Mouse (Mus musculus) forebrain, embryonic 14.5 days (tissue): ENCODE measurements at regions not wholly inside any gene's neighbourhood (a gene's known extent, or its start where the extent isn't known, plus 50 kb on each side); places are given as distances from the start of the nearest gene placed in this dataset.

Experiments
- ATAC-seq: fragments of 200-750 bp; cut with Nextera tagmentation; 2 replicates; pipeline ENCODE4 v1.8.0; 2017; ENCODE audit warnings: mild to moderate bottlenecking, moderate library complexity
- DNase-seq: peaks from one replicate; pipeline ENCODE4 v3.0.0-alpha.2; 2015; ENCODE audit warnings: low spot score
- H3K27ac ChIP-seq: fragments of 300-500 bp; sonication (generic); 2 replicates; pipeline ENCODE4 v1.5.1; 2014; ENCODE audit warnings: low read depth, mild to moderate bottlenecking, control low read depth, low read length, moderate library complexity
- H3K27me3 ChIP-seq: fragments of 300-500 bp; sonication (generic); replicated peaks from 2 replicates; pipeline ENCODE4 v1.6.1; 2014; ENCODE audit warnings: low read length, control low read depth, mixed read lengths; ENCODE audit not compliant: control insufficient read depth, insufficient read depth
- H3K36me3 ChIP-seq: fragments of 300-500 bp; sonication (generic); 2 replicates; pipeline ENCODE4 v1.6.1; 2014; ENCODE audit warnings: low read length, control low read depth; ENCODE audit not compliant: control insufficient read depth, insufficient read depth
- H3K4me1 ChIP-seq: fragments of 300-500 bp; sonication (generic); 2 replicates; pipeline ENCODE4 v1.6.1; 2014; ENCODE audit warnings: antibody characterized with exemption, low read length, control low read depth; ENCODE audit not compliant: control insufficient read depth, insufficient read depth
- H3K4me2 ChIP-seq: fragments of 300-500 bp; sonication (generic); 2 replicates; pipeline ENCODE4 v1.6.1; 2014; ENCODE audit warnings: mild to moderate bottlenecking, control low read depth, low read length
- H3K4me3 ChIP-seq: fragments of 300-500 bp; sonication (generic); 2 replicates; pipeline ENCODE4 v1.5.1; 2014; ENCODE audit warnings: low read depth, low read length, control low read depth
- H3K9ac ChIP-seq: fragments of 300-500 bp; sonication (generic); 2 replicates; pipeline ENCODE4 v1.6.1; 2014; ENCODE audit warnings: mild to moderate bottlenecking, low read length, control low read depth, moderate library complexity
- H3K9me3 ChIP-seq: fragments of 300-500 bp; sonication (generic); replicated peaks from 2 replicates; pipeline ENCODE4 v1.6.1; 2016; ENCODE audit warnings: low read length, control low read depth, mixed read lengths; ENCODE audit not compliant: control insufficient read depth
- WGBS: fragments of 180-500 bp; shearing (Covaris S2); extraction: QIAGEN DNeasy Blood & Tissue Kit; methylation state at CpG from one replicate; pipeline ENCODE4 v1.1.7; 2014; 5-methylcytosine and 5-hydroxymethylcytosine counted together

DNA sequence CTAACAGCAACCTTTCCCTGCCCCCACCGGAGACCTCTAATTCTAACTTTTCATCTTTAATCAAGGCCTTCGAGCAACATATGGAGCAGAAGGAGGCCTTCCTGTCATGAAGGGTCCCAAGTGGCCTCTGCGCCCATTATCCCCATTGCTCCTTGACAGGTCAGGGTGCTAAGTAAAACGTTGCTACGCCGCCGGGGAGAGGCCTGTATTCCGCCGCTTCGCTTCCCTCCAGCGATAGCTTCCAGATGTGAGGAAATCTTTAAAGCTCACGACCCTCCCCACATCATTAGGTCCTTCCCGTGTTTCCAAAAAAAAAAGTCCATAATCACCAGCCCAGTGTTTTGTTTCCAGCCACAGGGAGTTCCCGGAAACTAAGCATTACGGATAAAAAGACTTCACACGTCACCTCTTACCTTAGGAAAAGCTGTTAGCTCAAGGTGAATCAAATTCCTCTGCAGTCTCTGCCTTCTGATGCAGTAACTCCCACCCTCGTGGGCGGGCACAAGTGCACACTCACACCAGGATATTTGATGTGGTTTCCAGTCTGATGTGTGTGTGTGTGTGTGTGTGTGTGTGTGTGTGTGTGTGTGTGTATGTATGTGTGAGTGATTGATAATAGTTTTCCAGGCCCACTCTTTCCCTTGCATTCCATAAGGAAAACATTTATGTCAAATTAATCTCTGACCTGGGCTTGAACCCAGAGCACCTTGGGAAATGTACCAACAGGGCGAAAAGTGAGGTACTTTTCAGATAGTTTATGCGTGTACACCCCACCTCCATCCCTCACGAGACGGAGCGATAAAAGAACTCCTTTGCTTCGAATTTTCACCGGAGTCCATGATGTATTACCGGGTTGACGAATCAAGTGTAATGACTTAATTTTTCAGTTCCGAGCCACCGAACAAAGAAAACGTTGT lies 107.5 kb downstream of the Gm45692 start:
- Histone ChIP-seq H3K9me3 (no peaks in the 10 kb centered on the region), H3K4me2 (no peak overlapping the region), H3K4me3 (no peak overlapping the region), H3K9ac (no peak overlapping the region), H3K4me1 (no peaks in the 10 kb centered on the region), H3K36me3 (no peaks in the 10 kb centered on the region), H3K27ac (no peak overlapping the region), H3K27me3 (no peaks in the 10 kb centered on the region)
- no peak for ATAC-seq
- no peak for DNase-seq
- 71% methylated on average over 30 of the region's 30 CpGs for WGBS

- no peak overlapping the region for H3K4me3 ChIP-seq
- no peaks in the 10 kb centered on the region for H3K4me1 ChIP-seq
- 66% methylated on average over 5 of the region's 5 CpGs for WGBS
- H3K36me3 ChIP-seq, result no peaks in the 10 kb centered on the region
- no peak for DNase-seq
- H3K27me3 ChIP-seq, result no peaks in the 10 kb centered on the region
- H3K9me3 ChIP-seq, result no peaks in the 10 kb centered on the region
- H3K9ac ChIP-seq, result no peak overlapping the region
- no peak for ATAC-seq
- no peak overlapping the region for H3K4me2 ChIP-seq
- H3K27ac ChIP-seq, result no peak overlapping the region
These were observed 108.2 kb downstream of the Gm45692 start for GRCm38 (mm10) chr8:26227529-26227895.

GRCm38 (mm10) chr8:26229548-26229947 lies 110.2 kb downstream of the Gm45692 start:
- ATAC-seq (no peak), DNase-seq (peak; percentile 25)
- Histone ChIP-seq H3K4me1 (no peaks in the 10 kb centered on the region), H3K4me3 (no peak overlapping the region), H3K4me2 (no peak overlapping the region), H3K9me3 (no peaks in the 10 kb centered on the region), H3K36me3 (no peaks in the 10 kb centered on the region), H3K9ac (no peak overlapping the region), H3K27ac (no peak overlapping the region), H3K27me3 (no peaks in the 10 kb centered on the region)
- 85% methylated on average over 8 of the region's 8 CpGs for WGBS

GRCm38 (mm10) chr8:26239075-26239474 lies 119.7 kb downstream of the Gm45692 start:
- DNase-seq (peak; percentile 37), ATAC-seq (no peak)
- no peaks in the 10 kb centered on the region for H3K4me1 ChIP-seq
- no peaks in the 10 kb centered on the region for H3K27me3 ChIP-seq
- no peaks in the 10 kb centered on the region for H3K36me3 ChIP-seq
- no peaks in the 10 kb centered on the region for H3K9me3 ChIP-seq
- H3K27ac ChIP-seq, result no peak overlapping the region
- no peak overlapping the region for H3K4me3 ChIP-seq
- no peak overlapping the region for H3K9ac ChIP-seq
- 81% methylated on average over 2 of the region's 2 CpGs for WGBS
- H3K4me2 ChIP-seq, result no peak overlapping the region

DNA sequence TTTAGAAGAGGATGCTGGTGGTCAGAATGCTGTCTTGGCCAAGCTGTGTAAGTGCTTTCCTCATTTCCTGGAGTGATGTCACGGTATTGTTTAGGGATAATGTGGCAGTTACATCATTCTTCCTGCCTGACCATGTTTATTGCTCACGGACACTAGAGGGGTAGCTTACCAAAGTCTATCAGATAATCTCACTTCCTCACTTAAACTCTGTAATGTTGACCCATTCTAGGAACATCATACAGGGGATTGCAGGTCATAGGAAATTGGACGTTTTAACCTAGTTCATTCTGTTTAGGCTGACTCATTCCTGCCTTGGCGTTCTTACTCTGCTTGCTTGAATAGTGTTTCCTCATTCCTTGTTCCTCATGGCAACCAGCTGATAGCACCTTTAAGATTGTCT lies 120.3 kb downstream of the Gm45692 start:
- no peaks in the 10 kb centered on the region for H3K36me3 ChIP-seq
- WGBS, result 79% methylated on average over 4 of the region's 4 CpGs
- H3K4me1 ChIP-seq, result no peaks in the 10 kb centered on the region
- H3K27ac ChIP-seq, result no peak overlapping the region
- no peak overlapping the region for H3K4me3 ChIP-seq
- no peak for DNase-seq
- no peaks in the 10 kb centered on the region for H3K9me3 ChIP-seq
- H3K9ac ChIP-seq, result no peak overlapping the region
- ATAC-seq, result no peak
- no peaks in the 10 kb centered on the region for H3K27me3 ChIP-seq
- H3K4me2 ChIP-seq, result no peak overlapping the region

DNA sequence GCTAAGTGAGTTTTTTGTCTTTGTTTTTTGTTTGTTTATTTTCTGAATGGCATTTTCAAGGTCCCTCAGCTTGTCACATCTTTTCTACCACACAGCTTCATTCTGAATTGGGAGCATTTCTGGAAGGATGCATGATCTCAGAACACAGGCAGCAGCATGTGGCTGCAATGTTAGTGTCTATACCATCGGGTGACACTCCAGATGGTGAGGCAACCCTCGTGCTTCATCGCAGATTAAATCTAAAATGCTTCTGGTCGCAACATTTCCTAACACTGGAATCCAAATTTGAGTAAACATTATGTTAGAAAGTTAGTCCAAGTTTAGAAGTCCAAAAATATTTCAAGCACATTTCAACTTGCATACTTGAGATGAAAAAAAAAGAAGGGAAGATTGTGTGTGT lies 124.4 kb downstream of the Gm45692 start:
- ATAC-seq (peak; percentile 72; the same call in 1 of the 2 replicates), DNase-seq (peak; percentile 64)
- WGBS, result 55% methylated on average over 4 of the region's 4 CpGs
- no peak overlapping the region for H3K9ac ChIP-seq
- H3K4me3 ChIP-seq, result no peak overlapping the region
- H3K4me1 ChIP-seq, result no peaks in the 10 kb centered on the region
- no peak overlapping the region for H3K27ac ChIP-seq
- H3K4me2 ChIP-seq, result no peak overlapping the region
- H3K27me3 ChIP-seq, result no peaks in the 10 kb centered on the region
- no peaks in the 10 kb centered on the region for H3K36me3 ChIP-seq
- no peaks in the 10 kb centered on the region for H3K9me3 ChIP-seq

DNA sequence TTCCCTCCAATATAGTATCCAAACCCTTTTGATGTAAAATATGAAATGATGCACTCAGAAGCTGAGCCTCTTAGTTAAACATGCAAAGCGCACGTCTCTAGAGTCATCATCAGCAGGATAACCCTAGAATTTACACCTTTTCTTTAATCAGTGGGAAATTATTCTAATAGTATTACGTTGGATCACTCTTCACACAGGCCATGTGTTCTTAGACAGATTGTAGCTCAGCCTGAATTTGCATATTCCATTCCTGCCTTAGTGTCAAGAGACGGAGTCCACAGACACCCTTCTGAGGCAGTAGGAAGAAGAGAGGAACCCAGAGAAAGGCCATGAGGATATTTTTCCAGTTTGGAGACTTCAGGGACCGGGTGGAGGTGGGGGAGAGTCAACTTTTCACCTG lies 125.0 kb downstream of the Gm45692 start:
- H3K27ac ChIP-seq, result no peak overlapping the region
- 63% methylated on average over 5 of the region's 5 CpGs for WGBS
- H3K9me3 ChIP-seq, result no peaks in the 10 kb centered on the region
- no peaks in the 10 kb centered on the region for H3K27me3 ChIP-seq
- ATAC-seq (peak; percentile 71; the same call in 1 of the 2 replicates), DNase-seq (peak; percentile 55)
- no peak overlapping the region for H3K4me2 ChIP-seq
- H3K4me3 ChIP-seq, result no peak overlapping the region
- no peaks in the 10 kb centered on the region for H3K4me1 ChIP-seq
- H3K36me3 ChIP-seq, result no peaks in the 10 kb centered on the region
- no peak overlapping the region for H3K9ac ChIP-seq

DNA sequence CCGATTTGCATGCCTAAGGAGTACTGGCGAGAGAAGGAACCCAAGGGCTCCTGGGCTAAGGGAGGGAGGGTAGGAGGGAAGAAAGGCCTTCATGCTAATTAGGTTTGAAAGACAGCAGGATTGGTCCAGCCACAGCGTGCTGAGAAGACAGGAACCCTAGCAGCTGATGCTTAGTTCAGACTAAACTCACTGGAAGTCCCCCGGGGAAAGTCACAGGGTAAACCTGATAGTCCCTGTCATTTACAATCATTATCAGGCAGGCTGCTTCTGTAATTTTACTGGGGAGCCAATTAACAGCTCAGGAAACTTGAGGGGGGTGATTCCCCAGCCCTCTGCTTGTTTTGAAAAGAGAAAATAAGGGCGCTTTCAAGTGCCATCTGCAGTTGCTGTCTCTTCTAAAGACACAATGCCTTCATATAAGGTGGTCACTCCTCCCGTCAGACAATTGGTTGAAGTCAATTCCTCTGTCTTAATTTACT lies 135.9 kb downstream of the Gm45692 start:
- H3K4me1 ChIP-seq, result peaks cover 5% of the 10 kb centered on the region; the same call in 1 of the 2 replicates
- H3K9ac ChIP-seq, result no peak overlapping the region
- H3K27me3 ChIP-seq, result no peaks in the 10 kb centered on the region
- peak; percentile 90 for ATAC-seq
- peak; percentile 81 for DNase-seq
- H3K4me2 ChIP-seq, result no peak overlapping the region
- H3K27ac ChIP-seq, result peak overlapping the region; percentile 59; the same call in 1 of the 2 replicates
- 3% methylated on average over 6 of the region's 6 CpGs for WGBS
- no peak overlapping the region for H3K4me3 ChIP-seq
- no peaks in the 10 kb centered on the region for H3K36me3 ChIP-seq
- H3K9me3 ChIP-seq, result peaks cover 13% of the 10 kb centered on the region

- 68% methylated on average over 5 of the region's 5 CpGs for WGBS
- Histone ChIP-seq H3K27me3 (no peaks in the 10 kb centered on the region), H3K36me3 (no peaks in the 10 kb centered on the region), H3K4me2 (no peak overlapping the region), H3K9ac (no peak overlapping the region), H3K4me3 (no peak overlapping the region), H3K27ac (no peak overlapping the region), H3K9me3 (0 out of 2 replicates have a peak, but pooled peaks cover 2% of the 10 kb centered on the region), H3K4me1 (peaks cover 18% of the 10 kb centered on the region)
- no peak for ATAC-seq
- no peak for DNase-seq
These were observed 141.0 kb downstream of the Gm45692 start for GRCm38 (mm10) chr8:26260294-26260693.
